Mouse (Mus musculus) neural tube, embryonic 11.5 days (tissue): ENCODE results near the gene Relch. TPM values are rescaled to one million over a fixed set of nuclear protein-coding genes. Genes with fewer than 3 reads are reported as not detected.
"Not testable (repeated sequence)": the region's sequence is repeated elsewhere in the genome, so short reads cannot be mapped to it uniquely, and the experiment has no call there.

Experiments
- ATAC-seq: fragments of 200-750 bp; cut with Nextera tagmentation; 2 replicates; pipeline ENCODE4 v1.8.0; 2017; ENCODE audit warnings: moderate number of reproducible peaks, mild to moderate bottlenecking, moderate TSS enrichment, moderate library complexity; ENCODE audit not compliant: insufficient read depth, low FRiP score, low TSS enrichment
- DNase-seq: peaks from one replicate; pipeline ENCODE4 v3.0.0-alpha.2; 2015; ENCODE audit warnings: low spot score
- H3K27ac ChIP-seq: fragments of 300-500 bp; sonication (generic); 2 replicates; pipeline ENCODE4 v1.5.1; 2014; ENCODE audit warnings: low read depth, mild to moderate bottlenecking, low read length
- H3K27me3 ChIP-seq: fragments of 300-500 bp; sonication (generic); 2 replicates; pipeline ENCODE4 v1.6.1; 2014; ENCODE audit warnings: mild to moderate bottlenecking, low read length, mixed read lengths; ENCODE audit not compliant: control insufficient read depth, insufficient read depth
- H3K36me3 ChIP-seq: fragments of 300-500 bp; sonication (generic); 2 replicates; pipeline ENCODE4 v1.6.1; 2014; ENCODE audit warnings: mild to moderate bottlenecking, low read length, moderate library complexity, mixed read lengths; ENCODE audit not compliant: control insufficient read depth, insufficient read depth
- H3K4me1 ChIP-seq: fragments of 300-500 bp; sonication (generic); 2 replicates; pipeline ENCODE4 v1.6.1; 2014; ENCODE audit warnings: low read length, mixed read lengths; ENCODE audit not compliant: control insufficient read depth, insufficient read depth
- H3K4me2 ChIP-seq: fragments of 300-500 bp; sonication (generic); 2 replicates; pipeline ENCODE4 v1.6.1; 2014; ENCODE audit warnings: low read depth, mild to moderate bottlenecking, moderate library complexity
- H3K4me3 ChIP-seq: fragments of 300-500 bp; sonication (generic); 2 replicates; pipeline ENCODE4 v1.5.1; 2014; ENCODE audit warnings: low read depth, low read length
- H3K9ac ChIP-seq: fragments of 300-500 bp; sonication (generic); 2 replicates; pipeline ENCODE4 v1.6.1; 2014; ENCODE audit warnings: mild to moderate bottlenecking, low read length
- H3K9me3 ChIP-seq: fragments of 300-500 bp; sonication (generic); 2 replicates; pipeline ENCODE4 v1.6.1; 2016; ENCODE audit warnings: low read length; ENCODE audit not compliant: control insufficient read depth
- WGBS: fragments of 180-500 bp; shearing (Covaris S2); extraction: QIAGEN DNeasy Blood & Tissue Kit; methylation state at CpG from one replicate; pipeline ENCODE4 v1.1.7; 2014; 5-methylcytosine and 5-hydroxymethylcytosine counted together
- polyA plus RNA-seq: library from polyadenylated mRNA; unstranded; fragments of >200 nt; fragmentation: Nextera tagmentation; extraction: Ambion mirVana; gene quantifications from 2 replicates; pipeline ENCODE4 v1.2.1, GENCODE M21; 2014

The Relch gene
- polyA plus RNA-seq, 1 experiment from 2014 or later = 32.1 TPM

GRCm38 (mm10) chr1:105752196-105752595 lies 88.5 kb downstream of the Relch start:
- no peak overlapping the region for H3K4me3 ChIP-seq
- WGBS = 87% methylated on average over 4 of the region's 4 CpGs
- no peaks in the 10 kb centered on the region for H3K36me3 ChIP-seq
- H3K4me1 ChIP-seq = no peaks in the 10 kb centered on the region
- H3K27ac ChIP-seq = no peak overlapping the region
- ATAC-seq = no peak
- H3K9me3 ChIP-seq = no peaks in the 10 kb centered on the region
- H3K27me3 ChIP-seq = no peaks in the 10 kb centered on the region
- no peak overlapping the region for H3K9ac ChIP-seq
- no peak overlapping the region for H3K4me2 ChIP-seq
- DNase-seq = no peak

GRCm38 (mm10) chr1:105752944-105753343 lies 89.3 kb downstream of the Relch start:
- ATAC-seq = no peak
- Histone ChIP-seq H3K4me2 (no peak overlapping the region), H3K36me3 (no peaks in the 10 kb centered on the region), H3K27ac (no peak overlapping the region), H3K9ac (no peak overlapping the region), H3K4me1 (no peaks in the 10 kb centered on the region), H3K27me3 (no peaks in the 10 kb centered on the region), H3K4me3 (no peak overlapping the region), H3K9me3 (no peaks in the 10 kb centered on the region)
- no peak for DNase-seq
- 87% methylated on average over 1 of the region's 1 CpGs for WGBS

GRCm38 (mm10) chr1:105758798-105759197 lies 95.1 kb downstream of the Relch start:
- Histone ChIP-seq H3K4me3 (no peak overlapping the region), H3K36me3 (no peaks in the 10 kb centered on the region), H3K27me3 (no peaks in the 10 kb centered on the region), H3K9ac (no peak overlapping the region), H3K4me2 (no peak overlapping the region), H3K27ac (no peak overlapping the region), H3K9me3 (no peaks in the 10 kb centered on the region), H3K4me1 (no peaks in the 10 kb centered on the region)
- WGBS = 94% methylated on average over 4 of the region's 4 CpGs
- no peak for ATAC-seq
- no peak for DNase-seq

- no peaks in the 10 kb centered on the region for H3K4me1 ChIP-seq
- WGBS = 81% methylated on average over 3 of the region's 3 CpGs
These were observed 95.9 kb downstream of the Relch start for GRCm38 (mm10) chr1:105759422-105760165.

GRCm38 (mm10) chr1:105765586-105765985 lies 101.9 kb downstream of the Relch start:
- DNase-seq (no peak), ATAC-seq (no peak)
- Histone ChIP-seq H3K4me3 (no peak overlapping the region), H3K27ac (no peak overlapping the region), H3K4me2 (no peak overlapping the region), H3K4me1 (no peaks in the 10 kb centered on the region), H3K9ac (no peak overlapping the region), H3K9me3 (no peaks in the 10 kb centered on the region), H3K36me3 (no peaks in the 10 kb centered on the region), H3K27me3 (no peaks in the 10 kb centered on the region)
- WGBS = 75% methylated on average over 8 of the region's 8 CpGs

More at GRCm38 (mm10) chr1:105759422-105760165, 95.9 kb downstream of the Relch start:
- Histone ChIP-seq H3K27ac (no peak overlapping the region), H3K4me3 (no peak overlapping the region), H3K9me3 (no peaks in the 10 kb centered on the region), H3K36me3 (no peaks in the 10 kb centered on the region), H3K27me3 (no peaks in the 10 kb centered on the region), H3K9ac (no peak overlapping the region), H3K4me2 (no peak overlapping the region)
- DNase-seq = no peak
- ATAC-seq = no peak

DNA sequence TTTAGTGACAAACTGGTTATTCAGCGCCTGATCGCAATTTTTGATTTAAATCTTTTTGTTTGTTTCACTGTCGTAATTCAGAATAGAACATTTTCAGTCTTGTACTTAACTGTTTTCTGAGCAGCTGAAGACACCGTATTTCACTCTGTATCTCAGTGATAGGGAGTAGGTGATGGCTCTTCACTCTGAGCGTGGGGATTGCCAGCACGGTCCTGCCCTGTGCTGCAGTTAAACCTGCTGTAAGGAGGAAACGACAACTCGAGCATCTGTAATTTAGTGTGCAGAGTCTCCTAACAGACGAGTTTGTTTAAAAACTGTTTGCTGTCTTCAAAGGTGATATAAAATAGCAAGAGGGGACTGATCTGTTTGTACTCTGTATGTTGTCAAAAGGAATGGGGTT lies 102.4 kb downstream of the Relch start:
- not testable (repeated sequence) for H3K27ac ChIP-seq, ATAC-seq, H3K27me3 ChIP-seq, H3K4me3 ChIP-seq, H3K4me2 ChIP-seq, H3K9ac ChIP-seq, H3K4me1 ChIP-seq, H3K36me3 ChIP-seq, H3K9me3 ChIP-seq, DNase-seq
- 80% methylated on average over 9 of the region's 9 CpGs for WGBS

GRCm38 (mm10) chr1:105768397-105768796 lies 104.7 kb downstream of the Relch start:
- ATAC-seq (no peak), DNase-seq (no peak)
- H3K27me3 ChIP-seq = no peaks in the 10 kb centered on the region
- no peaks in the 10 kb centered on the region for H3K4me1 ChIP-seq
- H3K9ac ChIP-seq = no peak overlapping the region
- H3K4me3 ChIP-seq = no peak overlapping the region
- H3K4me2 ChIP-seq = no peak overlapping the region
- 92% methylated on average over 2 of the region's 2 CpGs for WGBS
- no peaks in the 10 kb centered on the region for H3K36me3 ChIP-seq
- H3K9me3 ChIP-seq = no peaks in the 10 kb centered on the region
- H3K27ac ChIP-seq = no peak overlapping the region

GRCm38 (mm10) chr1:105770685-105771084 lies 107.0 kb downstream of the Relch start:
- DNase-seq (no peak), ATAC-seq (no peak)
- no peaks in the 10 kb centered on the region for H3K27me3 ChIP-seq
- H3K4me2 ChIP-seq = no peak overlapping the region
- H3K4me3 ChIP-seq = no peak overlapping the region
- no peaks in the 10 kb centered on the region for H3K36me3 ChIP-seq
- no peak overlapping the region for H3K27ac ChIP-seq
- H3K9ac ChIP-seq = no peak overlapping the region
- H3K9me3 ChIP-seq = no peaks in the 10 kb centered on the region
- no peaks in the 10 kb centered on the region for H3K4me1 ChIP-seq
- whole genome bisulfite sequencing = 85% methylated on average over 2 of the region's 2 CpGs

DNA sequence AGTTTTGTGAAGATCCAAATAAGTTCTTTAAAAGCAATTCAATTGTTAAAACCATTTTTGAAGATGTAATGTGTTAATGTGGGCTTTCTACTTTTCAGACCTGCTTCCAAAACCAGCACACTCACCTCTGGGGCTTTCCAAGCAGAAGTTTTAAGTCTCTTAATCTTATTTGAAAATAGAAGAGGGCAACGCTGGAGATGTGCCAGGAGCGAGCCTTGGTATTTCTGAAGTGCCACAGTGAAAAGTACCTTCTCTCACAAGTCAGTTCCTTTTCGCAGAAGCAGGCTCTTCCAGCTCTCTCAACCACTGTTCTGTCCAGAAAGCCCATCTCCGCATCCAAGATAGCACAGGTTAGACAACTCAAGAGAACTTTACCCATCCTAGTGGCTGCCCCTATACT lies 112.8 kb downstream of the Relch start:
- ATAC-seq = no peak
- no peaks in the 10 kb centered on the region for H3K9me3 ChIP-seq
- DNase-seq = no peak
- H3K27me3 ChIP-seq = peaks cover 15% of the 10 kb centered on the region
- H3K4me2 ChIP-seq = no peak overlapping the region
- no peaks in the 10 kb centered on the region for H3K36me3 ChIP-seq
- no peak overlapping the region for H3K27ac ChIP-seq
- 0 out of 2 replicates have a peak, but pooled peaks cover 3% of the 10 kb centered on the region for H3K4me1 ChIP-seq
- no peak overlapping the region for H3K9ac ChIP-seq
- H3K4me3 ChIP-seq = no peak overlapping the region
- WGBS = 90% methylated on average over 4 of the region's 4 CpGs
